Mouse (Mus musculus) embryonic facial prominence, embryonic 10.5 days (tissue): ENCODE data around the gene Olfr960. TPM values are rescaled to one million over a fixed set of nuclear protein-coding genes. Genes with fewer than 3 reads are reported as not detected.

Source experiments
- DNase-seq: peaks from one replicate; pipeline ENCODE4 v3.0.0-alpha.2; 2017; ENCODE audit warnings: low spot score
- H3K27ac ChIP-seq: fragments of 300-500 bp; sonication (generic); replicated peaks from 2 replicates; pipeline ENCODE4 v1.5.1; 2016; ENCODE audit warnings: mild to moderate bottlenecking
- H3K27me3 ChIP-seq: fragments of 300-500 bp; sonication (generic); replicated peaks from 2 replicates; pipeline ENCODE4 v1.6.1; 2016; ENCODE audit warnings: low read depth, mild to moderate bottlenecking; ENCODE audit not compliant: poor library complexity, severe bottlenecking
- H3K36me3 ChIP-seq: fragments of 300-500 bp; sonication (generic); replicated peaks from 2 replicates; pipeline ENCODE4 v1.6.1; 2016; ENCODE audit warnings: mild to moderate bottlenecking, moderate library complexity
- H3K4me1 ChIP-seq: fragments of 300-500 bp; sonication (generic); 2 replicates; pipeline ENCODE4 v1.6.1; 2016
- H3K4me3 ChIP-seq: fragments of 300-500 bp; sonication (generic); 2 replicates; pipeline ENCODE4 v1.5.1; 2016; ENCODE audit warnings: mild to moderate bottlenecking, moderate library complexity
- H3K9me3 ChIP-seq: fragments of 300-500 bp; sonication (generic); 2 replicates; pipeline ENCODE4 v1.6.1; 2016; ENCODE audit warnings: mild to moderate bottlenecking
- WGBS: fragments of 180-500 bp; shearing (Covaris S2); methylation state at CpG from one replicate; pipeline ENCODE4 v1.1.7; 2016; 5-methylcytosine and 5-hydroxymethylcytosine counted together
- polyA plus RNA-seq: library from polyadenylated mRNA; unstranded; fragments of >200 nt; fragmentation: Nextera tagmentation; extraction: Ambion mirVana; gene quantifications from 2 replicates; pipeline ENCODE4 v1.2.1, GENCODE M21; 2016

The Olfr960 gene
- polyA plus RNA-seq: not detected in 2 replicates

GRCm38 (mm10) chr9:39621073-39621472, at the start of gene Olfr960:
Gene Olfr960, plus strand, starts transcription at chr9:39621373.
- WGBS: 73% methylated on average over 1 of the region's 1 CpGs
- no peak for DNase-seq

GRCm38 (mm10) chr9:39575469-39575868, 45.7 kb upstream of the Olfr960 start, which contains the start of gene Olfr959:
Gene Olfr959, minus strand, starts transcription at chr9:39575569.
- WGBS: 79% methylated on average over 3 of the region's 3 CpGs
- Histone ChIP-seq H3K4me1 (no peaks in the 10 kb centered on the region), H3K27ac (no peak within 1 kb of the TSS), H3K9me3 (no peaks in the 10 kb centered on the region), H3K27me3 (no peaks in the 10 kb centered on the region), H3K36me3 (no peaks in the 10 kb centered on the region), H3K4me3 (no peak within 1 kb of the TSS)
- no peak for DNase-seq

More at GRCm38 (mm10) chr9:39621073-39621472, at the start of gene Olfr960:
- Histone ChIP-seq H3K27ac (no peak within 1 kb of the TSS), H3K4me1 (no peaks in the 10 kb centered on the region), H3K36me3 (no peaks in the 10 kb centered on the region), H3K27me3 (no peaks in the 10 kb centered on the region), H3K9me3 (no peaks in the 10 kb centered on the region), H3K4me3 (no peak within 1 kb of the TSS)

GRCm38 (mm10) chr9:39577050-39577449, 44.1 kb upstream of the Olfr960 start:
- 92% methylated on average over 5 of the region's 5 CpGs for WGBS
- no peak for DNase-seq
- Histone ChIP-seq H3K4me3 (no peak overlapping the region), H3K27me3 (no peaks in the 10 kb centered on the region), H3K27ac (no peak overlapping the region), H3K4me1 (no peaks in the 10 kb centered on the region), H3K9me3 (no peaks in the 10 kb centered on the region), H3K36me3 (no peaks in the 10 kb centered on the region)

GRCm38 (mm10) chr9:39602536-39603332, 18.4 kb upstream of the Olfr960 start:
- Histone ChIP-seq H3K4me1 (peaks cover 17% of the 10 kb centered on the region; the same call in 1 of the 2 replicates), H3K27me3 (peaks cover 15% of the 10 kb centered on the region; the same call in 1 of the 2 replicates), H3K27ac (peak overlapping the region; percentile 44; the same call in 1 of the 2 replicates), H3K4me3 (peak overlapping the region; percentile 58), H3K9me3 (no peaks in the 10 kb centered on the region), H3K36me3 (no peaks in the 10 kb centered on the region)
- WGBS: under 1% methylated on average over 19 of the region's 19 CpGs
- DNase-seq: peak; percentile 71

GRCm38 (mm10) chr9:39603333-39603845, 17.8 kb upstream of the Olfr960 start:
- peak overlapping the region; percentile 44; the same call in 1 of the 2 replicates for H3K27ac ChIP-seq

GRCm38 (mm10) chr9:39603999-39604453, 17.1 kb upstream of the Olfr960 start, which contains the start of gene AW551984:
Gene AW551984, minus strand, starts transcription at chr9:39604403.
- peak within 1 kb of the TSS; percentile 44 for H3K27ac ChIP-seq
- 0% methylated on average over 8 of the region's 8 CpGs for WGBS
- no peaks in the 10 kb centered on the region for H3K9me3 ChIP-seq
- peaks cover 15% of the 10 kb centered on the region; the same call in 1 of the 2 replicates for H3K27me3 ChIP-seq
- peak within 1 kb of the TSS; percentile 58 for H3K4me3 ChIP-seq
- DNase-seq: peak; percentile 65
- H3K4me1 ChIP-seq: peaks cover 17% of the 10 kb centered on the region; the same call in 1 of the 2 replicates
- no peaks in the 10 kb centered on the region for H3K36me3 ChIP-seq

More at GRCm38 (mm10) chr9:39603333-39603845, 17.8 kb upstream of the Olfr960 start:
- no peaks in the 10 kb centered on the region for H3K9me3 ChIP-seq
- H3K27me3 ChIP-seq: peaks cover 15% of the 10 kb centered on the region; the same call in 1 of the 2 replicates
- peak overlapping the region; percentile 58 for H3K4me3 ChIP-seq
- H3K36me3 ChIP-seq: no peaks in the 10 kb centered on the region
- DNase-seq: peak; percentile 61
- WGBS: under 1% methylated on average over 9 of the region's 9 CpGs
- peaks cover 17% of the 10 kb centered on the region; the same call in 1 of the 2 replicates for H3K4me1 ChIP-seq

- H3K36me3 ChIP-seq: no peaks in the 10 kb centered on the region
- H3K27ac ChIP-seq: no peak overlapping the region
- no peak overlapping the region for H3K4me3 ChIP-seq
- H3K4me1 ChIP-seq: 0 out of 2 replicates have a peak, but pooled peaks cover 8% of the 10 kb centered on the region
- H3K27me3 ChIP-seq: 0 out of 2 replicates have a peak, but pooled peaks cover 7% of the 10 kb centered on the region
- no peaks in the 10 kb centered on the region for H3K9me3 ChIP-seq
- DNase-seq: no peak
Measured at GRCm38 (mm10) chr9:39608497-39608896, 12.7 kb upstream of the Olfr960 start.

GRCm38 (mm10) chr9:39610355-39610754, 10.8 kb upstream of the Olfr960 start, which contains the start of gene Olfr148:
Gene Olfr148, plus strand, starts transcription at chr9:39610655.
- no peak within 1 kb of the TSS for H3K4me3 ChIP-seq
- DNase-seq: no peak
- no peaks in the 10 kb centered on the region for H3K36me3 ChIP-seq
- WGBS: 72% methylated on average over 3 of the region's 3 CpGs
- no peaks in the 10 kb centered on the region for H3K4me1 ChIP-seq
- no peak within 1 kb of the TSS for H3K27ac ChIP-seq
- no peaks in the 10 kb centered on the region for H3K9me3 ChIP-seq
- H3K27me3 ChIP-seq: 0 out of 2 replicates have a peak, but pooled peaks cover 4% of the 10 kb centered on the region

- H3K27ac ChIP-seq: no peak overlapping the region
- H3K4me3 ChIP-seq: no peak overlapping the region
- WGBS: 60% methylated on average over 1 of the region's 1 CpGs
- no peaks in the 10 kb centered on the region for H3K27me3 ChIP-seq
- H3K4me1 ChIP-seq: no peaks in the 10 kb centered on the region
- H3K36me3 ChIP-seq: no peaks in the 10 kb centered on the region
- no peak for DNase-seq
- no peaks in the 10 kb centered on the region for H3K9me3 ChIP-seq
Measured at GRCm38 (mm10) chr9:39611953-39612352, 9.2 kb upstream of the Olfr960 start.

GRCm38 (mm10) chr9:39623783-39624182, 2.6 kb downstream of the Olfr960 start:
- 92% methylated on average over 3 of the region's 3 CpGs for WGBS
- H3K36me3 ChIP-seq: no peaks in the 10 kb centered on the region
- no peak overlapping the region for H3K27ac ChIP-seq
- H3K4me3 ChIP-seq: no peak overlapping the region
- no peaks in the 10 kb centered on the region for H3K27me3 ChIP-seq
- no peaks in the 10 kb centered on the region for H3K9me3 ChIP-seq
- DNase-seq: no peak
- H3K4me1 ChIP-seq: no peaks in the 10 kb centered on the region

GRCm38 (mm10) chr9:39624711-39625110, 3.5 kb downstream of the Olfr960 start:
- WGBS: 92% methylated on average over 2 of the region's 2 CpGs
- no peak overlapping the region for H3K27ac ChIP-seq
- no peaks in the 10 kb centered on the region for H3K36me3 ChIP-seq
- no peak for DNase-seq
- H3K27me3 ChIP-seq: no peaks in the 10 kb centered on the region
- no peaks in the 10 kb centered on the region for H3K9me3 ChIP-seq
- H3K4me1 ChIP-seq: no peaks in the 10 kb centered on the region
- H3K4me3 ChIP-seq: no peak overlapping the region

GRCm38 (mm10) chr9:39629069-39629468, 7.9 kb downstream of the Olfr960 start:
- no peak for DNase-seq
- H3K9me3 ChIP-seq: no peaks in the 10 kb centered on the region
- H3K27me3 ChIP-seq: no peaks in the 10 kb centered on the region
- no peak overlapping the region for H3K27ac ChIP-seq
- 82% methylated on average over 2 of the region's 2 CpGs for WGBS
- H3K4me1 ChIP-seq: no peaks in the 10 kb centered on the region
- no peaks in the 10 kb centered on the region for H3K36me3 ChIP-seq
- H3K4me3 ChIP-seq: no peak overlapping the region
